Mouse (Mus musculus) stomach, embryonic 16.5 days (tissue): ENCODE measurements around the gene Gm9639. TPM values are rescaled to one million over a fixed set of nuclear protein-coding genes. Genes with fewer than 3 reads are reported as not detected.

Experiments
- ATAC-seq: fragments of 200-750 bp; cut with Nextera tagmentation; 2 replicates; pipeline ENCODE4 v1.8.0; 2017; ENCODE audit warnings: moderate number of reproducible peaks, moderate TSS enrichment; ENCODE audit not compliant: insufficient read depth, low FRiP score
- H3K27ac ChIP-seq: fragments of 300-500 bp; sonication (generic); 2 replicates; pipeline ENCODE4 v1.5.1; 2014; ENCODE audit warnings: low read length
- H3K27me3 ChIP-seq: fragments of 300-500 bp; sonication (generic); 2 replicates; pipeline ENCODE4 v1.6.1; 2014; ENCODE audit warnings: low read length, control low read depth, mixed read lengths; ENCODE audit not compliant: control insufficient read depth, insufficient read depth
- H3K36me3 ChIP-seq: fragments of 300-500 bp; sonication (generic); 2 replicates; pipeline ENCODE4 v1.6.1; 2014; ENCODE audit warnings: low read length; ENCODE audit not compliant: control insufficient read depth, insufficient read depth
- H3K4me1 ChIP-seq: fragments of 300-500 bp; sonication (generic); 2 replicates; pipeline ENCODE4 v1.6.1; 2014; ENCODE audit warnings: low read length, control low read depth, mixed read lengths; ENCODE audit not compliant: control insufficient read depth, insufficient read depth
- H3K4me2 ChIP-seq: fragments of 300-500 bp; sonication (generic); 2 replicates; pipeline ENCODE4 v1.6.1; 2014; ENCODE audit warnings: low read depth, low read length, mixed read lengths
- H3K4me3 ChIP-seq: fragments of 300-500 bp; sonication (generic); replicated peaks from 2 replicates; pipeline ENCODE4 v1.5.1; 2014; ENCODE audit warnings: mild to moderate bottlenecking, low read length
- H3K9ac ChIP-seq: fragments of 300-500 bp; sonication (generic); 2 replicates; pipeline ENCODE4 v1.6.1; 2014; ENCODE audit warnings: low read length
- H3K9me3 ChIP-seq: fragments of 300-500 bp; sonication (generic); replicated peaks from 2 replicates; pipeline ENCODE4 v1.6.1; 2016; ENCODE audit warnings: low read length, control low read depth; ENCODE audit not compliant: control insufficient read depth
- WGBS: fragments of 180-500 bp; shearing (Covaris S2); extraction: QIAGEN DNeasy Blood & Tissue Kit; methylation state at CpG from one replicate; pipeline ENCODE4 v1.1.7; 2014; 5-methylcytosine and 5-hydroxymethylcytosine counted together
- polyA plus RNA-seq: library from polyadenylated mRNA; unstranded; fragments of >200 nt; fragmentation: Nextera tagmentation; extraction: Ambion mirVana; gene quantifications from 2 replicates; pipeline ENCODE4 v1.2.1, GENCODE M21; 2015

Gene Gm9639
- not detected in 2 replicates for polyA plus RNA-seq

DNA sequence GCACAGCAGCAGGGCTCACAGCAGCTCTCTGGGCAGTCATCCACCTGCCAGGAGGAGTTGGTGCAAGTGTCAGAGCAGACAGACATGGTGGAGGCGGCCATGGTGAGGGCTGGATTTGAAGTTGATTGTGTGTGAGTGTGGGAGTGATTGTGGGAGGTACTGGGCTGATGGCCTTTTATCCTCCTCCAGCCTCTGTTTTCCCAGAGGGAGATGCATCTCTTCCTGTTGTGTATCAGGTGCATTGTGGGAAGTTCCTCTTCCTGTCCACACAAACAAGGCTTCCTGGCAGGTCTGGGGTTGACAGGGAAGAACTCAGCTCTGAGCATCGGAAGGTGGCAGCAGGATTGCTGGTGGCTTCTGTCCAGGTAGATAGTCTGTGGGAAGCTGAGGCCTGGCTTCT, at the start of gene Gm9639:
Gene Gm9639 (minus strand): TSS at position 101 of the 400 bp plus-strand sequence.
- no peak within 1 kb of the TSS for H3K4me2 ChIP-seq

DNA sequence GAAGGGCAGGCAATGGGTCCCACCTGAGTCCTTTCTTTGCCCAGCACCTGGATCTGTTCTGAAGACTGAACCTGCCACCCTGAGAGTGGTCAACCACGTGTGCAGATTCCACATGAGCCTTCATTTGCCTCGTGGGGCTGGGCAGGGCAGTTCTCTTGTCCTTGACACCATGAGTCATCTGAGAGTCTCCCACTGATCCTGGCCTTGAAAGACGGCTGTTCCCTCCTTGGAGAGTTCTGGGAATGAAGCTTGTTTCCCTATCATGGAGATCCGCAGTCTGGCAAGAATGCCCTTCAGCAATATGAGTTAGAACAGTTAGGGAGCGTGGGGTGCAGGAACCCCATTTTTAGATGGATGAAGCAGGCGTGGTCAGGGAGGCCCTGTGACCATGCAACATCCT, 44.1 kb upstream of the Gm9639 start:
- WGBS: 69% methylated on average over 6 of the region's 6 CpGs
- H3K27ac ChIP-seq: no peak overlapping the region

More for the DNA sequence above, at the start of gene Gm9639:
- 66% methylated on average over 2 of the region's 2 CpGs for WGBS
- Histone ChIP-seq H3K4me3 (no peak within 1 kb of the TSS), H3K9ac (no peak within 1 kb of the TSS), H3K36me3 (no peaks in the 10 kb centered on the region), H3K27ac (no peak within 1 kb of the TSS), H3K4me1 (no peaks in the 10 kb centered on the region), H3K9me3 (no peaks in the 10 kb centered on the region), H3K27me3 (no peaks in the 10 kb centered on the region)
- no peak for ATAC-seq

DNA sequence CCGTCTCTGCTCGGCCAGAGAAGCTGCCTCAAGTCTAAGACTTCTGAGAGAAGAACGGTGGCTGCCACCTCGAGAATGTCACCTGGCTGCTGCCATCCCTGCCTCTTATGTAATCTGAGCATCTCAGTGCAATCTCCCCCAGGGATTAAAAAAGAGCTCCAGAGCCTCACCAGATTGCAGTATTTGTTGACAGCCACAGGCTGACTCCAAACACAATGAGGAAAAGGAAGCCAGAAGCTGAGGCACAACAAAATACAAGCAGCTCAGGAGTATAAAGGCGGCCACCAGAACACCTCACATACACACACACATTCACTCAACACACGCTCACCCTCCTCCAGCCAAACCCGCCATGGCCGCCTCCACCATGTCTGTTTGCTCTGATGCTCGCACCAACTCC, 40.8 kb upstream of the Gm9639 start, which contains the start of gene Krtap10-10:
Gene Krtap10-10 (plus strand): TSS at position 301 of the 400 bp plus-strand sequence.
- Histone ChIP-seq H3K36me3 (no peaks in the 10 kb centered on the region), H3K27me3 (no peaks in the 10 kb centered on the region), H3K4me2 (no peak within 1 kb of the TSS), H3K4me1 (no peaks in the 10 kb centered on the region), H3K9me3 (no peaks in the 10 kb centered on the region), H3K9ac (no peak within 1 kb of the TSS), H3K27ac (no peak within 1 kb of the TSS), H3K4me3 (no peak within 1 kb of the TSS)
- WGBS: 69% methylated on average over 9 of the region's 9 CpGs
- ATAC-seq: no peak

More for the DNA sequence above, 44.1 kb upstream of the Gm9639 start:
- no peak overlapping the region for H3K9ac ChIP-seq
- ATAC-seq: no peak
- H3K9me3 ChIP-seq: 0 out of 2 replicates have a peak, but pooled peaks cover 3% of the 10 kb centered on the region
- H3K4me1 ChIP-seq: no peaks in the 10 kb centered on the region
- H3K27me3 ChIP-seq: no peaks in the 10 kb centered on the region
- no peak overlapping the region for H3K4me2 ChIP-seq
- no peaks in the 10 kb centered on the region for H3K36me3 ChIP-seq
- no peak overlapping the region for H3K4me3 ChIP-seq

DNA sequence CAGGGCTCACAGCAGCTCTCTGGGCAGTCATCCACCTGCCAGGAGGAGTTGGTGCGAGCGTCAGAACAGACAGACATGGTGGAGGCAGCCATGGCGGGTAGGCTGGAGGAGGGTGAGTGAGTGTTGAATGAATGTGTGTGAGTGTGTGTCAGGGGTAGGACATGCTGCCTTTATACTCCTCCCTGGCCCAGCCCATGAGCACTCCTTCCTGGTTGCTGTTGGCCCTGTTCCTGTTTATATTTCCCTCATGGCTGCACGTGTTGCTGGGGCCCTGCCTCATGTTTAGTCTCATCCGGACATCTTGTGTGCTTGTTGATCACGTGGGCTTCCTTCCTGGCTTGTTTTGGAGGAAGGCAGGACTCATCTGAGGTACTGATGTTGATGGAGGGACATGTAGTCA, 32.1 kb upstream of the Gm9639 start, which contains the start of gene Krtap10-4:
Gene Krtap10-4 (minus strand): TSS at position 145 of the 400 bp plus-strand sequence.
- Histone ChIP-seq H3K27me3 (no peaks in the 10 kb centered on the region), H3K4me3 (no peak within 1 kb of the TSS), H3K27ac (no peak within 1 kb of the TSS), H3K9ac (no peak within 1 kb of the TSS), H3K4me2 (no peak within 1 kb of the TSS), H3K36me3 (no peaks in the 10 kb centered on the region), H3K9me3 (peaks cover 3% of the 10 kb centered on the region; the same call in 1 of the 2 replicates), H3K4me1 (no peaks in the 10 kb centered on the region)
- 52% methylated on average over 6 of the region's 6 CpGs for WGBS
- ATAC-seq: peak; percentile 24; the same call in 1 of the 2 replicates

DNA sequence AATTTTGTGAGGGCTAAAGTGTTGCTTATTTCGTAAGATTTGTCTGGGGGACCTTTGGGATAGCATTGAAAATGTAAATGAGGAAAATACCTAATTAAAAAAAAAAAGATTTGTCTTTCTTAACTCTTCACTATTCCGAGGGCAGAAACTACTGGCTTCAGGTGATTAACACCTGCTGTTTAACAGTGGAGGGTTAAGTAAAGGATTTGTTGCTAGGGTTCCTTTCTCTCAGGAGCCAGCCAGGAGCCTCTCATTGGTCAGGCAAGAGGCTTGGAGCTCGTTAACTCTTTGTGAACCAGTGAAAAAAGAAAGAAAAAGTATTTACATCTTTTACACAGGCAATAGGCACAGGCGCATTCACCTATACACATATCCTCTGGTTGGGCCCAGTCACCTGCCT, 24.3 kb upstream of the Gm9639 start:
- ATAC-seq: no peak
- WGBS: 37% methylated on average over 4 of the region's 4 CpGs
- Histone ChIP-seq H3K9me3 (peaks cover 3% of the 10 kb centered on the region; the same call in 1 of the 2 replicates), H3K36me3 (no peaks in the 10 kb centered on the region), H3K4me3 (no peak overlapping the region), H3K4me2 (no peak overlapping the region), H3K27me3 (no peaks in the 10 kb centered on the region), H3K9ac (no peak overlapping the region), H3K27ac (no peak overlapping the region), H3K4me1 (no peaks in the 10 kb centered on the region)

DNA sequence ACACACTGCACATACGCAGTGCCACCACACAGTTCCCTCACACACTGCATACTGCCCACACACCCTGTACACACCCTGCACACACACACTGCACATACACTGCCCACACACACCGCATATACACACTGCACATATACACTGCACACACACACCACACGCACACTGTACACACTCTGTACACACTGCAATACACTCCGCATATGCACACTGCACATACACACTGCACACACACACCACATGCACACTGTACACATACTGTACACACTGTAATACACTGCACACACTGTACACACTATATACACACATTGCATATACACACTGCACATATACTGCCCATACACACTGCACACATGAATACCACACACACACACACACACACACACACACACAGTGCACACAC, 23.6 kb upstream of the Gm9639 start:
- Histone ChIP-seq H3K4me3 (no peak overlapping the region), H3K27ac (no peak overlapping the region), H3K4me1 (no peaks in the 10 kb centered on the region), H3K36me3 (no peaks in the 10 kb centered on the region), H3K9me3 (no peaks in the 10 kb centered on the region), H3K9ac (no peak overlapping the region), H3K4me2 (no peak overlapping the region), H3K27me3 (no peaks in the 10 kb centered on the region)
- peak; percentile 44 for ATAC-seq
- 93% methylated on average over 4 of the region's 4 CpGs for WGBS

DNA sequence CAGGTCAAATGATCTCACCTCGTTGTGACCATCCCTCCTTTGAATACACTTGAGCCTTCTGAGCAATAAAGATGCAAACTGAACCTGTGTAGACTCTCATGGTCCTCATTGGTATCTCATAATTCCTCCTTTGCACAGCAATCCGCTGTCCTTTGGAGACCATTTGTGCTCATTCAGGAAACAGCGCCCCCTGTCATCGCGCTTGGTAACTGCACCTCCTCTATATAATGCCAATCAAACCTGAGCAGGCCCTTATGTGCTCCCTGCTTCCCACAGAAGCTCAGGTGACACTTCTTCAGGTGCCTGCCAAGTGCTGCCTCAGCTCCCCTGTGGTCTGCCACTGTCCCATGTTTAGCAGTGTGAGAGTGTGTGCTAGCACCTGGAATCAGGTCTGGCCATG, 20.6 kb upstream of the Gm9639 start:
- Histone ChIP-seq H3K9me3 (no peaks in the 10 kb centered on the region), H3K27me3 (no peaks in the 10 kb centered on the region), H3K27ac (no peak overlapping the region), H3K4me1 (no peaks in the 10 kb centered on the region), H3K4me2 (no peak overlapping the region), H3K4me3 (no peak overlapping the region), H3K9ac (no peak overlapping the region), H3K36me3 (no peaks in the 10 kb centered on the region)
- ATAC-seq: no peak
- 27% methylated on average over 5 of the region's 5 CpGs for WGBS

DNA sequence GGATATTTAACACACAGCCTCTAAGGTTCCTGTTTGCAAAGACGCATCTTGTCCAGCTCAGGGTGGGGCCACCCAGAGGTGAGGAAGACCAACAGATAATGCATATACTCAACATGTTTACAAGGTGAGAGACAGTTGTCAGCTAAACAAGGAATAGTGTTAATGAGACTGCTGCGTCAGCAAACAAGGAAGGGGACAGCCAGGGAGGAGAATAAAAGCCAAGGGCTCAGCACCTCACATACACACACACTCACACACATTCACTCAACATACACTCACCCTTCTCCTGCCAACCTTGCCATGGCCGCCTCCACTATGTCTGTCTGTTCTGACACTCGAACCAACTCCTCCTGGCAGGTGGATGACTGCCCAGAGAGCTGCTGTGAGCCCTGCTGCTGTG, 19.5 kb upstream of the Gm9639 start, which contains the start of gene Gm2696:
Gene Gm2696 (plus strand): TSS at position 301 of the 400 bp plus-strand sequence.
- no peak within 1 kb of the TSS for H3K9ac ChIP-seq
- H3K4me2 ChIP-seq: no peak within 1 kb of the TSS
- ATAC-seq: no peak
- no peaks in the 10 kb centered on the region for H3K4me1 ChIP-seq
- 32% methylated on average over 4 of the region's 4 CpGs for WGBS
- H3K27me3 ChIP-seq: no peaks in the 10 kb centered on the region
- H3K36me3 ChIP-seq: no peaks in the 10 kb centered on the region
- no peak within 1 kb of the TSS for H3K4me3 ChIP-seq
- H3K27ac ChIP-seq: no peak within 1 kb of the TSS
- H3K9me3 ChIP-seq: no peaks in the 10 kb centered on the region

DNA sequence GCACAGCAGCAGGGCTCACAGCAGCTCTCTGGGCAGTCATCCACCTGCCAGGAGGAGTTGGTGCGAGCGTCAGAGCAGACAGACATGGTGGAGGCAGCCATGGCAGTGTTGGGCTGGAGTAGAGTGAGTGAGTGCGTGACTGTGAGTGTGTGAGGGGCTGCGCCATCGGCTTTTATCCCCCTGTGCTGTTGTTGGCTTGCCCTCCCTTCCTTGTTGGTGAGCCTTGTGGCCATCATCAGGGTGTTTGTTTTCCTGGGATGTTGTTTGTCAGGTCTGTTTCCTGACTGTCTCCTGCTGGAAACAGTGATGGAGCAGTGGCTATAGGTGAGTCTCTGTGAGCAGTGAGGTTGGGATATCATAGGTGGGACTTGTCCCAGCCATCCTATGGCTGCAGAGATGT, 16.9 kb upstream of the Gm9639 start, which contains the start of gene Gm9507:
Gene Gm9507 (minus strand): TSS at position 101 of the 400 bp plus-strand sequence.
- H3K9me3 ChIP-seq: no peaks in the 10 kb centered on the region
- no peak for ATAC-seq
- H3K9ac ChIP-seq: no peak within 1 kb of the TSS
- no peak within 1 kb of the TSS for H3K4me2 ChIP-seq
- 60% methylated on average over 5 of the region's 5 CpGs for WGBS
- no peak within 1 kb of the TSS for H3K27ac ChIP-seq
- H3K36me3 ChIP-seq: no peaks in the 10 kb centered on the region
- H3K27me3 ChIP-seq: no peaks in the 10 kb centered on the region
- no peak within 1 kb of the TSS for H3K4me3 ChIP-seq
- H3K4me1 ChIP-seq: no peaks in the 10 kb centered on the region
